Mouse (Mus musculus) CD4-positive helper T cell, adult 2 months (primary cell): ENCODE results near the gene Chid1.

Experiments
- DNase-seq: peaks from one replicate; pipeline ENCODE4 v3.0.0-alpha.2; 2012; ENCODE audit warnings: low read depth, missing footprints, low spot score

The Chid1 gene

GRCm38 (mm10) chr7:141508160-141508559 is 31.5 kb downstream of the Chid1 start:
- no peak for DNase-seq

DNA sequence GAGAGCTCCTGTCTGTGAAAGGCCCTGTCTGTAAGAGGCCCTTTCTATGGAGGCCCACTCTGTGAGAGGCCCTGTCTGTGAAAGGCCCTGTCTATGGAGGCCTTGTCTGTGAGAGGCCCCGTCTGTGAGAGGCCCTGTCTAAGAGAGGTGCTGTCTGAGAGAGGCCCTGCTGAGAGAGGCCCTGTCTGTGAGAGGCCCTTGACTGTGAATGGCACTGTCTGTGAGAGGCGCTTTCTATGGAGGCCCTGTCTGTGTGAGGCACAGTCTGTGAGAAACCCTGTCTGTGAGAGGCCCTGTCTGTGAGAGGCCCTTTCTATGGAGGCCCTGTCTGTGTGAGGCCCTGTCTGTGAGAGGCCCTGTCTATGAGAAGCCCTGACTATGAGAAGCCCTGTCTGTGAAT is 33.4 kb downstream of the Chid1 start:
- no peak for DNase-seq

DNA sequence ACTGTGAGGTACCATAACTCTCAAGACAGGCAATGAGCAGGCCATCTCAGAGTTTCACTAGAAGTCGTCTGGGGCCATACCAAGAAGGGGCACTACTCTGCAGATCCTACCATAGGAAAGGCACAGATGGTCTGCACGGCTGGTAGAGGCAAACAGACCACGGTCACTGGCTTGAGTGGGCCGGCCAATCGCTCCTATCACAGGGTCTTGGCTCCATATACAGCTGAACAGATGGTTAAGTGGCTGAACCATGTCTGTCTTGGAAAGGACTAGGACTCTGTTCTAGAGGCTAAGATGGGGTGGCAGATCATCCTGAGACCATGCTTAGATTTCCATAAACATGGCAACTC is 37.1 kb downstream of the Chid1 start:
- DNase-seq, result no peak

DNA sequence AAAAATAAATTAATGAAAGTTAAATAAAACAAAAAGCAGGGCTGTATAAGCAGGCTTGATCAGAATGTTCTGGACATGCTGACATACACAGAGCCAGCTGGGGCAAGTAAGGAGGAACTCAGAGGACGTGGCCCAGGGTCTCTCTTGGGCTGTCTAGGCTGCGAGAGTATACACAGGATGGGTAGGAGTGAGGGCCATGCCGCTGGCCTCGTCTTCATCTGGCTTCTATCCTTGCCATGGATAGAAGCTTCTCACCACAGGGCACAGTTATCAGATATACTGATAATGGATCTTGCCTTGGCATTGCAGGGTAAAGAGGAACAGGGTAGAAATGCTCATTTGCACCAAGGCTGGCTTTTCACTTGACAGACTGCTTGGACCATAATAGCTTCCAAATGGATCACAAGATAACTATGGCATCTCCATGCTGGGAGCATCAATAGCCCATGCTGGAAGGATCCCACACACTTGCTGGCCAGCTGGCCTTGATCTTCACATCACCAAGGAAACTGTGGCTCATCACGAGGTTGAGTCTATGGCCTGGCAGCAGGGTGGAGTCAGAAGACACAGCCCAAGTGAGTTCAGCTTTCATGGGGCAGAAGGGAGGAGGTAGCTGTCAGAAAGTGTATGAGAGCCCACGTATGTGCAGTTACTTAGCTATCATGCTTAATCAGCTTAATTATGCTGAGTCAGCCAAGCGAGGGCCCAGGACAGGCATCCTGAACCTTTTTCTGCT is 37.7 kb downstream of the Chid1 start:
- DNase-seq, result no peak

- no peak for DNase-seq
These were observed 42.1 kb downstream of the Chid1 start for GRCm38 (mm10) chr7:141497600-141497999.

- no peak for DNase-seq
These were observed 43.7 kb downstream of the Chid1 start for GRCm38 (mm10) chr7:141495940-141496339.

GRCm38 (mm10) chr7:141495379-141495778 is 44.3 kb downstream of the Chid1 start:
- DNase-seq, result no peak

GRCm38 (mm10) chr7:141493729-141494128 is 45.9 kb downstream of the Chid1 start:
- DNase-seq, result no peak

DNA sequence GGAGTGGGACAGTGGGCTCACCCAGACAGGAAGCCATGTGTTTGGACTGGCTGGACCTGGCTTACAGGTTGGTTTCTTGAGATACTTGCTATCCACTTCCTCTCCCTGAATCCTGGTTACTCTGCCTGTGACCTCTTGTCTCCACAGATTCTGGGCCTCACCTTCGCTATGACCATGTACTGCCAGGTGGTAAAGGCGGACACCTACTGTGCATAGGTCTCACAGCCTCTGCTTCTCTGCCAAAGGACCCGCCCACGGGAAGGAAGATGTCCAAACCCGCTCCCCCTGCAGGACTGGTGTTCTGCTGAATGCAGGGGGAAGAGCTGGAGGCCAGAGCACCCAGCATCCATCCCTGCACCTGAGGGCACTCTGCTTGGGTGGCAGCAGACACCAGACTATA is 46.9 kb downstream of the Chid1 start:
- no peak for DNase-seq

DNA sequence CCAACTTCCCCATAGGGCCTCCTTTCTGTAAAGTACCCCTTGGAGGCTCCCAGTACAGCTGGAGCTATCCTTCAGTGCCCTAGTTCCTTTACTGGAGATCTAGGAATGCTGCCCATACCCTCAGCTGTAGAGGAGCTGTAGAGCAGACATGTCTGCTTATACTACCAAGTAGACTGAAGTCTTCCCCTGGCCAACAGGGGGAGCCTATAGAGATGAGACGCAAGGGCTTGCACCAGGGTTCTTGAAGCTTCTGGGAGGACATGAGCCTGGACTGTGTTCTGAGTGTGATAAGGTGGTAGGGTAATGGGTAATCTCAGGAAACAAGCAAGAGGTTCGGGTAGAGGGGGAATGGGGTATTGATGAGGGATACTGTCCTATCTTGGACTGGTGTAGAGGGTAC is 48.5 kb downstream of the Chid1 start:
- DNase-seq, result no peak

GRCm38 (mm10) chr7:141487141-141487540 is 52.5 kb downstream of the Chid1 start:
- DNase-seq, result no peak

DNA sequence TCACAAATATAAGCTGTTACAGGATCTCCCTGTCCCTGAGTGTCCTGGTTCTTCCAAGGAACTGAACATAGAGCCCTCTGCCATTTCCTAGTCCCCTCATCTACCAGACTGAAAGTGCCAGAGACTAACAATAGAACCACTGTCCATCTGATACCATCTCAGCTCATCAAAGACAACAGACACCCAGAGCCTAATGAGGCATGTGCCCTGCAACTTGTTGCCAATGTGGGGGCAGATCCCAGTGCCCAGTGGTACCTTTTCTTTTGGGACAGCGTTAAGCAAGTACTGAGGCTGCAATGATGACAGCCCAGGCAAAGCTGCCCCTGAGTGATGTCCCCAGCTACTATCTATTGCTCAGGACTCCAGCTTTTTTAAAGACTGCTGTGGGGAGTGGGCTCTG is 53.4 kb downstream of the Chid1 start:
- no peak for DNase-seq

- DNase-seq, result no peak
These were observed 54.1 kb downstream of the Chid1 start for GRCm38 (mm10) chr7:141485606-141486005.

DNA sequence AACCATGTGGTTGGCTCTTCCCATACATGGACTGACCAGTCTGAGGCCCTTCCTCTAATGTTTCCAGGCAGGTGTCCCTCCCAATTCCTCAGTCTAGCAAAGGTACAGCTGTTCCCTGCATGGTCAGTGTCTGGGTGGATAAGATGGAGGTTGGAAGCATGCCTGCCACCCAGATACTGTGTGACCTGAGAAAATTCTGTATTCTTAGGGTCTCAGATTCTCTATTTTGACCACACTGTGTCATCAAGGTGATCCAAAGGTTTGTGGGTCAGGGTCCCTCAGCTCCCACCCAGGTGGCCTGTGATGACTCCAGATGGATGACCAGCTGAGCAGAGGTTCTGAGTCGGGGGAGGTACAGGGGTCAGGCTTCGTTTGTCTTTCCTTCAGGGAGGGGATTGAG is 54.5 kb downstream of the Chid1 start:
- no peak for DNase-seq

- no peak for DNase-seq
These were observed 55.2 kb downstream of the Chid1 start for GRCm38 (mm10) chr7:141484186-141485120.

DNA sequence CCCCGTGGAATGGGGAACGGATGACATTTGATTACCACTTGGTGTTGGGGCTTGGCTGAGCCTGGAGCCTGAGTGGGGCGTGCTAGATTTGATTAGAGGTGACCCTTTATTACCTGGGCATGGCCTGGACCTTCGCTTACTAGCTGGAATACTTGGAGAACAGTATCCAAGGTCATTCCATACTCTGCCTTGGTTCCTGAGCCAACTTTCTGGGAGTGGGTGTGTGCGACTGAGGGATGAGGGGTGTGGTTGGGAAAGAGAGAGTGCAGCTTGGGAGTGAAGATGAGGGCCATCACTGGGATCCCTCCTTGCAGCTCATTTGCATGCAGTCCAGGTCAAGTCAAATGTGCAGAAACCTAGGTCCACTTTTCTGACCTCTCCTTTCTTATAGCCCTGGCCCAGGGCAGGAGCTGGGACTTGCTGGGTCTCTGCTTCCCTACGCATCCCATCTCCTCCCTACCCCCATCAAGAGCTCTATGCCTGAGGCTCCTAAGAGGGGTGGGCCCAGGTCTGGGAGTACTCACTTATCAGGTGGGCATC is 56.5 kb downstream of the Chid1 start:
- no peak for DNase-seq

DNA sequence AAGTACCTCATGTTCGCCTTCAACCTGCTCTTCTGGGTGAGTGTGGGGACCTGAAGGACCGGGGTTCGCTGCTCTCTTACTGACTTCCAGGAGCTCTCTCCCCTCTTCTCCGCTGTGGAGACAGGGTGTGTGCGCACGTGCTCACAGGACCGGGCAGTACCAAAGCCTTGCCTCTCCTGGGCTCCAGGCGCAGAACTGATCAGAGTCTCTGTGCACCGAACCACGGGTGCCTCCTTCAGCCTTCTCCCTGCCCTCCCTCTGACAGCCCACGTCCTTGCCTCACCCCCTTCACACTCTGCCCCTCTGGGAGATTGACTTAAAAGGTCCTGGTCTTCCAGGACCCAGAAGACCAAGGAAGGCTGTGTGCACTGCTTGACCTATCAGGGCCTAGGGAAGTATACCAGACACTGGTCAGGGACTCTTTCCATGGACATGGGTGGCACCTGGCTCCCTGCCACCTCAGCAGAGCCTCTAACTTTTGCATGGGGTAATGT is 57.1 kb downstream of the Chid1 start:
- DNase-seq, result no peak

DNA sequence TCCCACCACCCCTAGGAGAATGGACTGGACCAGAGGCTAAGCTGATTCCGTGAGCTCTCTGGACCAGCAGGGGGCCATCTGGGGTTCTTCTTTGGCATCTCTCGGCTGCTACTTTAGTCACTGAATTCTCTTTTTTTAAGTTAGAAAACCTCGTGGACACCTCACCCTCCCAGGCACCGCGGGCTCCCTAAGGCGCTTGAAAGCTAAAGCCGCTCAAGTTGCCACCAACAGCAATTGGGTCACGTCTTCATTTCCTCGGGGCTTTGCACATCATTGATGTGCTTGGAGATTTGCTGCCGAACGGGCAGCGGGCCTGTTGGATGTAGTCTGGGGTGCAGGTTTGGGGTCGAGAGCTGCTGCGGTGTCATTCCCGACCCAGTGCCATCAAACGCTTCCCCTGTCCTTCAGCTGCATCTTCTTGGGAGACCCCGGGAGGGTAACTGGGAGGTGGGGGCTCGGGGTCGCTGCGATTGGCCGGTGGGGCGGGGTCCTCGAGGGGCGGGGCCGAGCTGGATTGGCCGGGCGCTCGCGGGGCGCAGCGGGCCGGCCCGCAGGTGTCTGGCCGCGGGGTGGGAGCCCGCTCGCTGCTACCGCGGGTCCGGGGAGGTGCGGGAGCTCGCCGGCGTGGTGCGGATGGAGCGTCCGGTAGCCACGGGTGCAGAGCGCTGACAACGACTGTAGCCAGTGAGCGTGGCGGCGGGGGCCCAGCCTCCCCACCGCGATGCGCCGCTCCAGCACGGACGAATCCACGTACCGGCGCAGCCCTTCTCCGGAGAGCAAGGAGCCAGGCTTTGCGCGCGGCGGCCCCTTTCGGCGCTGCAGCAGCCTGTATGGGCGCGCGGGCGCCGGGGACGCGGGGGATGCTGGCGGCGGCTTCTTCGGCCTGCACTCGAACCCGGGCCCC is 57.9 kb downstream of the Chid1 start:
- DNase-seq, result peak; percentile 65

DNA sequence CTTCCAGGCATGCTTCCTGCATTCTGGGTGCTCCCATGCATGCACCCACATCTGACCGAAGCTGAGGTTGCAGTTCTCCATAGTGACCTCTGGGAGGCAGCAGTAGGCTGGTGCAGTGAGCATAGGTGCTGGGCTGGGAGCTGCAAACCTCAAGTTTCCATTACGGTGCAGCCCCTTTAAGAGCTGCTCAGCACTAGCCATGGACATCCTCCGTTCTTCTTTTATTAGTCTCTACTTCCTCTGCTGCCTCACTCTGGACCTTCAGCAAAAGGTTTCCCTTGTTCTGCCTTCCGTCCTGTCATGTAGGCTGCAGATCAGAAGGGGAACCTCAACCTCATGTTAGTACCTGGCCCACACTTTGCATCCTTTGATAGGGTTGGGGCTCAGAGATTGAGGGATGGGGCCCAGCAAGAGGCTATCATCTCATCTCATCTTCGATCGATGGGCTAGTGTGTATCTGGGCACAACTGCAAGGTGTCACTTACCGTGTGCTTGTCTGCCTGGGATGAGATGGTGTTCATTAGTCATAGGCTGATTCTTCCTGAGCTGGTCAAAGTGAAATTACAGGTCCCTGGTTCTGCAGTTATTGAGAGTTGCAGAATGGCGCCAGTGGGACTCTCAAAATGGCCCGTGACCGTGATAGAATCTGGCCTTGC is 58.7 kb downstream of the Chid1 start:
- peak; percentile 88 for DNase-seq

GRCm38 (mm10) chr7:141478270-141478748 is 61.3 kb downstream of the Chid1 start:
- DNase-seq, result no peak
